Mouse (Mus musculus): Measurements from ENCODE around the gene Tmem41b.

DNA sequence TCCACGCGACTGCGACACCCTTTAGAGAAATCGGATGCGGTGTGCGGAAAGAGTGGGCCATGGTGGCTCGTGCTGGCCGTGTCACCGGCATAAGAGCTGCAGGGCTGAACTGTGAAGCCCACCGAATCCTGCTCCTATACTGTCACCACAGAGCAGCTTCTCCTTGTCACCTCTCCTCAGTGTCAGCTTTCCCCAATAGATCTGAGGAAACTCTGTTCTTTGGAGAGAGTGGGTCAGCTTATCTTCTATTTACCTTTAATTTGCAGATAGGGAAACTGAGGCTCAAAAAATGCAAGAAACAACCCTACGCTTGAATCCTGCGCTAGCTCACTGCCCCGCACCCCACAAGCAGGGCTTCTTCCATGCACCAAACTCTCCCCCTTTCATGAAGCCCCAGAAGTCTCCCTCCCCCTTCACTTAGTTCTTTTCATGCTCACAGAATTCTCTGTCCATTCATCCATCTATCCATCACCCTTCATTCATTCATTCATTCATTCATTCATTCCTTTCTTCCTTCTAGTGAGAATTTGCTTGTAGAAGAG lies 26.0 kb downstream of the Tmem41b start:
- no peak for TF ChIP-seq CTCF (IDR thresholded peaks at IDR 0.05; ENCODE audit: low read depth, low read length)
- no peak for TF ChIP-seq GATA1 (IDR thresholded peaks at IDR 0.05; ENCODE audit: borderline replicate concordance, low read length)
- no peak for TF ChIP-seq TAL1 (conservative IDR thresholded peaks at IDR 0.05; ENCODE audit: low read depth, low read length)

All from G1E (cell line).